Mouse (Mus musculus): ENCODE results near the gene Calr4.

The Calr4 gene

GRCm38 (mm10) chr4:109273586-109274240 lies 39.4 kb downstream of the Calr4 start:
- peak in 1 of 2 experiments; percentile 23 for DNase-seq (ENCODE audit: low spot score in 2 of 2)

DNA sequence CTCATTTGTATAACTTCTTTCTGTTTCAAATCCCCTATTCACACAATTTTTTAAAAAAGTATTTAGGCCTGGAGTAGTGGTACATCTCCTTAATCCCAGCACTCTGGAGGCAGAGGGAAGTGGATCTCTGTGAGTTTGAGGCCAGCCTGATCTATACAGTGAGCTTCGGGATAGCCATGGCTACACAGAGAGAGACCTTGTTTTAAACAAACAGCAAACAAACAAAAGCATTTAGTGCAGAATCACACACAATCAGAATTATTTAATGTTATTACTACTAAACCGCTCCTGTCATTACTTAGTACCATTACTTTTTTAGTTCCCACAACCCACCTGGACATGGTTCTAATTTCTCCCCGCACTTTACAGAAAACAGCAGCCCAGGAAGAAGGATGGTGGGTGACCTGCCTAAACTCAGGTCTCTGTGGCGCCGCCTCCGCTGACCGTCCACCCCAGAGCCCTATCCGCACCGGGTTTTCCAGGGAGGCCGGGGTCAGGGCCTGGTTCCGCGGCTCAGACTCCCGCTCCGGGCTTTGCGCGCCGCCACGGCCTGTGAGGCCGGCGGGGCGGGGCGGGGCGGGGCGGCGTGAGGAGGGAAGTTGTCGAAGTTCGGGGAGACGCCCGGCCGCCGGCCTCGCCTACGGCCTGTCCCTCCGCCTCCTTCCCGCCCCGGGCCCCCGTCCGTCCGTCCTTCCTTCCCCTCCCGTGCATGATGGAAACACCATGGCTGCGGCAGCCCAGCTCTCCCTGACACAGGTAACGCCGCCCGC lies 45.6 kb downstream of the Calr4 start, which contains the start of gene Eps15:
Gene Eps15, plus strand, starts transcription at position 580 of the 770 bp plus-strand sequence.
- DNase-seq (ENCODE audit: low spot score in 2 of 2), result peak; percentile 92 to 93

DNA sequence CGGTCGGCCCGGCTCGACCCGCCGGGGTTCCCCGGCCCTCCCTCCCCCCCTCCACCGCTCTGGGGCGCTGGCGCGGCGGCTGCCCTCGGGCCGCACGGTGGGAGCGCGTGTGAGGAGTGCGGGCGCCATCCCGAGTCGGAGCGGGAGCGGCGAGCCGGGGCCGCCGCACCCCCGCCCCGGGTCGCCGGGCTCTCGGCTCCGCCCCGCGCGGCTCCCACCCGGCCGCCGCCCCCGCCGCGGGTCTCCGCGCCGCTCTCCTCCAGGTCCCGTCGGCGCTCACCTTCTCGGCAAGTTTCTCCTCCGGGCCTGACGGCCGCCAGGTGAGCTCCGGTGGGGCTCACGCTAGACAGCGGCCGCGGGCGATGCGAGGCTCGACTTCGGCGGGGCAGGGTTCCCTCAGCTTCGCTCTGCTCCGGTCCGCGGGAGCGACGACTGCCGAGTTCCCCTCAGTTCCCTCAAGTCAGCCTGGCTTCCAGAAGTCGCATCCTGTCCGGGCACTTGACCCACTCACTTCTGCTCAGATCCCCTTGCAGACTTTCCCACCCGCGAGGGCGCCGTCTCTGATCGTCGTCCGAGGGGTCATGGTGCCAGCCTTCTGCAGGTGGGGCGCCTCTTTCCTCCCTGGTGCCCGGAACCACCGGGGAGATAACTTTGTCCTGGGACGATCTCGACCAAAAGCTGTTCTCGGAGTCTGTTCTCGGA lies 46.3 kb downstream of the Calr4 start:
- DNase-seq (ENCODE audit: low spot score in 2 of 2), result peak; percentile 19 to 22

DNA sequence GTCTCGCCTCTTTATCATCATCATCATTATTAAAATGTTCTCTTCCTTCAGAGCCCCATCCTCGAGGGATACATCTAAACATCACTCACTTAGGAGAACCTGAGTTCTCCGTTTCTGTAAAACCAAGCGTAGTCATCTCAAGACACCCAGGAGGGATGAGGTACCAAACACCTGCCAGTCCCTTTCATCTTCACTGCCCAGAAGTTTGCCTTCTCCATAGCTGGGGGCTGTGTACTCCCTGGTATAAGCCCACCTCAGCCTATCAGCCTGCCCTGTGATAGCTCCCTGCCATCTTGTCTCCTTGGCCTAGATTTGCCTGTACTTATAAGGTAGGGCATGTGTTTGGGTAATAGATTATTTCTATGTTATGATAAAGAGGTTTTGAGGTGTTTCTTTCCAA lies 46.9 kb downstream of the Calr4 start:
- DNase-seq (ENCODE audit: low spot score in 2 of 2), result no peak

DNA sequence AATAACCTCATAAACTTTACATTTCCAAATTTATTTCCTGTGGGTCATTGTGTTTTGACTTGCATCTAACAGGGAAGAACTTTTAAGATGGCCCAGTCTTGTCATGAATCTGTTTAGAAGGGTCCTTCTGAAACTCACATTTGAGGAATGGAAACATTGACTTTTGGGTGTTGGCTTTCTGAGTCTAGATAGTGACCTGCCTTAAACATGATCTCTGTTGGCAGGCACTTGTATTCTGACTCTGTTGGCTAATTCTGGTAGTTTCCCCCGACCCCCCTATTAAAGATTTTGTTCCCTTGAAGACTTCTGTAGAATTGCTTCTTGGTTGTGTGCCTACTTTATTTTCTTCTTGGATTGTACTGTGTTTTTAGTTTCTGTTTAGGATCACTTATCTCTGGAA lies 47.7 kb downstream of the Calr4 start:
- DNase-seq (ENCODE audit: low spot score in 2 of 2), result no peak

GRCm38 (mm10) chr4:109294629-109295028 lies 60.3 kb downstream of the Calr4 start:
- DNase-seq (ENCODE audit: low spot score in 2 of 2), result no peak

- DNase-seq (ENCODE audit: low spot score in 2 of 2), result no peak
These were observed 62.2 kb downstream of the Calr4 start for GRCm38 (mm10) chr4:109296510-109296909.

DNA sequence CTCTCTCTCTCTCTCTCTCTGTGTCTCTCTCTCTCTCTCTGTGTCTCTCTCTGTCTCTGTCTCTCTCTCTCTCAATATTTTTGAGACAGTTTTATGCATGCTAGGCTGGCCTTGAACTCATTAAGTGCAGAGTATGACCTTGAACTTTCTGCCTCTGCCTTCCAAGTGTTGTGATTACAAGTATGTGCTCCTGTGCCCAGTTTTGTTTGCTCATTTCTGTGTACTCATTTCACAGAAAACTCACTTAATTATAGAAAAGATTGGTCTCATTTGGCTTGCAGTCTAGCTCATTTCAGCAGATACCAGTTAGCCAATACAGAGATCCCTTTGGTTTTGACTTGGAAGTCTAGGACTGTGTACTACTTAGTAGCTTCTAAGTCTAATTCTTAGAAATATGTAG lies 64.9 kb downstream of the Calr4 start:
- no peak for DNase-seq (ENCODE audit: low spot score in 2 of 2)
